Mouse (Mus musculus) embryonic facial prominence, embryonic 12.5 days (tissue): ENCODE results near the gene Arl6ip5. TPM values are rescaled to one million over a fixed set of nuclear protein-coding genes. Genes with fewer than 3 reads are reported as not detected.
"Not testable (repeated sequence)": the region's sequence is repeated elsewhere in the genome, so short reads cannot be mapped to it uniquely, and the experiment has no call there.

Experiments
- ATAC-seq: fragments of 200-750 bp; cut with Nextera tagmentation; 2 replicates; pipeline ENCODE4 v1.8.0; 2017; ENCODE audit not compliant: insufficient number of reproducible peaks, insufficient read depth, low FRiP score, low TSS enrichment
- H3K27ac ChIP-seq: fragments of 300-500 bp; sonication (generic); 2 replicates; pipeline ENCODE4 v1.5.1; 2016; ENCODE audit warnings: mild to moderate bottlenecking
- H3K27me3 ChIP-seq: fragments of 300-500 bp; sonication (generic); 2 replicates; pipeline ENCODE4 v1.6.1; 2016; ENCODE audit warnings: mild to moderate bottlenecking, moderate library complexity
- H3K36me3 ChIP-seq: fragments of 300-500 bp; sonication (generic); 2 replicates; pipeline ENCODE4 v1.6.1; 2016; ENCODE audit warnings: mild to moderate bottlenecking
- H3K4me1 ChIP-seq: fragments of 300-500 bp; sonication (generic); 2 replicates; pipeline ENCODE4 v1.6.1; 2016
- H3K4me2 ChIP-seq: fragments of 300-500 bp; sonication (generic); replicated peaks from 2 replicates; pipeline ENCODE4 v1.6.1; 2016; ENCODE audit warnings: mild to moderate bottlenecking, moderate library complexity
- H3K4me3 ChIP-seq: fragments of 300-500 bp; sonication (generic); 2 replicates; pipeline ENCODE4 v1.5.1; 2016; ENCODE audit warnings: mild to moderate bottlenecking
- H3K9ac ChIP-seq: fragments of 300-500 bp; sonication (generic); 2 replicates; pipeline ENCODE4 v1.6.1; 2016; ENCODE audit warnings: mild to moderate bottlenecking, moderate library complexity
- H3K9me3 ChIP-seq: fragments of 300-500 bp; sonication (generic); 2 replicates; pipeline ENCODE4 v1.6.1; 2016; ENCODE audit warnings: mild to moderate bottlenecking, moderate library complexity
- WGBS: fragments of 180-500 bp; shearing (Covaris S2); methylation state at CpG from one replicate; pipeline ENCODE4 v1.1.7; 2016; 5-methylcytosine and 5-hydroxymethylcytosine counted together
- polyA plus RNA-seq: library from polyadenylated mRNA; unstranded; fragments of >200 nt; fragmentation: Nextera tagmentation; extraction: Ambion mirVana; gene quantifications from 2 replicates; pipeline ENCODE4 v1.2.1, GENCODE M21; 2016

Gene Arl6ip5
- polyA plus RNA-seq, 1 experiment from 2014 or later: 57.2 TPM

- H3K36me3 ChIP-seq: no peaks in the 10 kb centered on the region
- WGBS: 90% methylated on average over 1 of the region's 1 CpGs
- H3K4me1 ChIP-seq: no peaks in the 10 kb centered on the region
- H3K27me3 ChIP-seq: no peaks in the 10 kb centered on the region
- H3K4me3 ChIP-seq: no peak overlapping the region
- H3K4me2 ChIP-seq: no peak overlapping the region
- ATAC-seq: no peak
- H3K9me3 ChIP-seq: no peaks in the 10 kb centered on the region
- H3K9ac ChIP-seq: no peak overlapping the region
- no peak overlapping the region for H3K27ac ChIP-seq
Observed at GRCm38 (mm10) chr6:97258489-97258888, 48.0 kb downstream of the Arl6ip5 start.

DNA sequence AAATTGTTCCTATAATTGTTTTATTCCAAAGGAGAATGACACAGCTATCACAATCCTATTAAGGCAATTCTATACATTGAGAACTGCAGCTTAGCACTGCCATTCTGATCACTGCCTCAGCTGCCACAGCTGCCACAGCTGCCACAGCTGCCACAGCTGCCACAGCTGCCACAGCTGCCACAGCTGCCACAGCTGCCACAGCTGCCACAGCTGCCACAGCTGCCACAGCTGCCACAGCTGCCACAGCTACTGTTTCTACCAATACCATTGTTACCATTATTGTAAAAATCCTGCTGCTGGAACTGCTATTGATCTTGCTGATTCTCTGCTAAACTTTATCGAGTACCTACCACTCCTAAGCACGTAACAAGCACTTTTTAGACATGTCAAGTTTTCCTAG, 49.4 kb downstream of the Arl6ip5 start:
- 85% methylated on average over 2 of the region's 2 CpGs for WGBS
- H3K36me3 ChIP-seq, H3K9ac ChIP-seq, H3K4me2 ChIP-seq, H3K9me3 ChIP-seq, H3K27ac ChIP-seq, H3K4me1 ChIP-seq, H3K27me3 ChIP-seq, H3K4me3 ChIP-seq, ATAC-seq: not testable (repeated sequence)

GRCm38 (mm10) chr6:97262229-97262628, 51.7 kb downstream of the Arl6ip5 start:
- H3K4me2 ChIP-seq: no peak overlapping the region
- H3K9me3 ChIP-seq: no peaks in the 10 kb centered on the region
- 74% methylated on average over 4 of the region's 4 CpGs for WGBS
- no peaks in the 10 kb centered on the region for H3K27me3 ChIP-seq
- no peak overlapping the region for H3K27ac ChIP-seq
- ATAC-seq: no peak
- no peak overlapping the region for H3K9ac ChIP-seq
- H3K36me3 ChIP-seq: no peaks in the 10 kb centered on the region
- no peak overlapping the region for H3K4me3 ChIP-seq
- H3K4me1 ChIP-seq: no peaks in the 10 kb centered on the region

DNA sequence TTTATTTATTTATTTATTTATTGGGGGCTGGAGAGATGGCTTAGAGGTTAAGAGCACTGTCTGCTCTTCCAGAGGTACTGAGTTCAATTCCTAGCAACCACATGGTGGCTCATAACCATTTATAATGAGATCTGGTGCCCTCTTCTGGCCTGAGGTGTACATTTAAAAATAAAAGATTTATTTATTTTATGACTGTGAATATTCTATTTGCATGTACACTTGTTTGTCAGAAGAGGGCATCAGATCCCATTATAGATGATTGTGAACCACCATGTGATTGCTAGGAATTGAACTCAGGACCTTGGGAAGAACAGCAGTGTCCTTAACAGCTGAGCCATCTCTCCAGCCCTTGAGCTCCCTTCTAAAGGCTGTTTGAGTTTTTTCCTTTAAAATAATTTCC, 53.3 kb downstream of the Arl6ip5 start:
- not testable (repeated sequence) for ATAC-seq, H3K27me3 ChIP-seq, H3K9ac ChIP-seq, H3K4me1 ChIP-seq, H3K27ac ChIP-seq, H3K4me3 ChIP-seq, H3K4me2 ChIP-seq, H3K36me3 ChIP-seq, H3K9me3 ChIP-seq

DNA sequence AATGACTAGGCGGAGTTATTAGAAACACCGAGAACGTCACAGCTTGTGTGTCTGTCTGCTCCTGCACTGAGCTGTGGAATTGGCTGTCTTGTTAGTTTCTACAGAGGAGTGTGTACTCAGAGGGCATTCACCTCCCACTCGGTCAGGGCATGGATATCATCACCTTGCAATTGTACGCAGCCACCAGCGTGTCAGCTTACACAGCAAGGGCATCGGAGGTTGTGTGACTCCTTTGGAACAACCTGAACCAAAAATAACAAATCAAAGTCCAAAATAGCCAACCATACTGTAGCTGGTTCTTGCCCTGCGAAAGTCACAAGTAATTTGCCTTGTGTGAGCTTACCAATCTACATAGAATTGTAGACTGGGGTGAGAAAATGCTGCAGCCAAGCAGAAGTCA, 54.8 kb downstream of the Arl6ip5 start:
- no peak overlapping the region for H3K9ac ChIP-seq
- no peaks in the 10 kb centered on the region for H3K9me3 ChIP-seq
- H3K4me3 ChIP-seq: no peak overlapping the region
- no peak overlapping the region for H3K4me2 ChIP-seq
- no peaks in the 10 kb centered on the region for H3K36me3 ChIP-seq
- 73% methylated on average over 8 of the region's 8 CpGs for WGBS
- no peaks in the 10 kb centered on the region for H3K27me3 ChIP-seq
- no peaks in the 10 kb centered on the region for H3K4me1 ChIP-seq
- no peak overlapping the region for H3K27ac ChIP-seq
- no peak for ATAC-seq

DNA sequence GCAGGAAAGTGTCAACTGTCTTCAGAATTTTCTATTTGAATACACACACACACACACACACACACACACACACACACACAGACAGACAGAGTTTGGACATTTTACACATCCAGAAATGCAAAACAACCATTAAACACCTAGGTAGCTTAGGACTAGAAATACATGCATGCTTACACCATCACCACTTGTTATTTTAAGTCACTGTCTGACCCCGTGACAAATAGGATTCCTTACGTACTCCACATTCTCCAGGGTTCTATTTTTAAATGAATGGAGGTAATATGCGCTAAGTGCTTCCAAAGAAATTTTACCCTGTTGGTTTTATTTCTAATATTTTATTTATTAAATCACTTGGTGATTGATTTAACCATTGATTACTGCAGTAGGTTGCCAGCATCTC, 55.2 kb downstream of the Arl6ip5 start:
- H3K9me3 ChIP-seq: no peaks in the 10 kb centered on the region
- no peaks in the 10 kb centered on the region for H3K27me3 ChIP-seq
- WGBS: 74% methylated on average over 3 of the region's 3 CpGs
- no peak overlapping the region for H3K9ac ChIP-seq
- ATAC-seq: no peak
- H3K36me3 ChIP-seq: no peaks in the 10 kb centered on the region
- H3K4me2 ChIP-seq: no peak overlapping the region
- no peak overlapping the region for H3K4me3 ChIP-seq
- H3K4me1 ChIP-seq: no peaks in the 10 kb centered on the region
- no peak overlapping the region for H3K27ac ChIP-seq

- Histone ChIP-seq H3K27me3 (no peaks in the 10 kb centered on the region), H3K27ac (no peak overlapping the region), H3K36me3 (no peaks in the 10 kb centered on the region), H3K4me2 (no peak overlapping the region), H3K9ac (no peak overlapping the region), H3K4me1 (no peaks in the 10 kb centered on the region), H3K4me3 (no peak overlapping the region), H3K9me3 (no peaks in the 10 kb centered on the region)
- no peak for ATAC-seq
- 65% methylated on average over 4 of the region's 4 CpGs for WGBS
Observed at GRCm38 (mm10) chr6:97266661-97267060, 56.2 kb downstream of the Arl6ip5 start.

GRCm38 (mm10) chr6:97267132-97267531, 56.6 kb downstream of the Arl6ip5 start:
- Histone ChIP-seq H3K27me3 (no peaks in the 10 kb centered on the region), H3K9ac (no peak overlapping the region), H3K4me3 (no peak overlapping the region), H3K36me3 (no peaks in the 10 kb centered on the region), H3K27ac (no peak overlapping the region), H3K9me3 (no peaks in the 10 kb centered on the region), H3K4me2 (no peak overlapping the region), H3K4me1 (no peaks in the 10 kb centered on the region)
- WGBS: 90% methylated on average over 2 of the region's 2 CpGs
- ATAC-seq: no peak

DNA sequence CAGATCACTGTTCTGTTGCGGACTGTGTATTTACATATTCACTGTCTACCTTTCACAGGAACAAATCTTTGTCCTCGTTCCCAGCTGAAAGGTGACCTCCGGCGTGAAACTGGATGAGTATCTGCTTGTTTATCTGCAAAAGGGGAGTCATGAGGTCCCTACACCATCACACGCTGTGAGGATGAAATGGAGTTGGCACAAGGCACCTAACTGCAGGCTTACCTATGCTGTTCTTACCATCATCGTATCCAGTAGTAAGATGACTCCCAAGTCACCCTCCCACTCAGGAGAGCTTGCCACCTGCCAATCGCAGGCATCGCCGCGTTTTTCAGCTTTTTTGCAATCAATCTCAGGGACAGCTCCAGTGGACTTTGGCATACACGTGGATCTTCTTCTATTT, 59.1 kb downstream of the Arl6ip5 start:
- H3K36me3 ChIP-seq: no peaks in the 10 kb centered on the region
- no peak overlapping the region for H3K4me3 ChIP-seq
- 77% methylated on average over 11 of the region's 11 CpGs for WGBS
- H3K9me3 ChIP-seq: no peaks in the 10 kb centered on the region
- H3K4me1 ChIP-seq: no peaks in the 10 kb centered on the region
- no peak for ATAC-seq
- H3K27me3 ChIP-seq: no peaks in the 10 kb centered on the region
- H3K4me2 ChIP-seq: no peak overlapping the region
- no peak overlapping the region for H3K9ac ChIP-seq
- no peak overlapping the region for H3K27ac ChIP-seq

DNA sequence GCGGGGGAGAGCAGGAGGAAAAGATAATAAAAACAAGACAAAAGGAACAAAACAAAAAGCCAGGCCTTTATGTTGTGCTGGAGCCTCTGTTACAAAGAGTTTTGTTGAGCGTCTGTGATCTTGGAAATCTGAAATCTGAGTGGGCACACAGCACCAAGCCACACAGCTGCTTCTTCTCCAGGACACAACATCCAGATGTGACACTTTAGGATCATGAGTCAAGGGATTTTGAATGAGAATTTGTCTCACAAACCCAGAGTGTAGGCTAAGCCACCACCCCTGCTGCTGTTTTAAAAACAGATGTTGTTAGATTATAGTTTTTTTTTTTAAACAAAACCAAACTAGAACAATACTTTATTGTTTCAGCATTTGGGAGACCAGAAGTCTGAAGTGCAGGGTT, 61.9 kb downstream of the Arl6ip5 start:
- 68% methylated on average over 2 of the region's 2 CpGs for WGBS
- H3K27me3 ChIP-seq: 0 out of 2 replicates have a peak, but pooled peaks cover 10% of the 10 kb centered on the region
- ATAC-seq: no peak
- no peak overlapping the region for H3K9ac ChIP-seq
- no peak overlapping the region for H3K4me3 ChIP-seq
- H3K9me3 ChIP-seq: no peaks in the 10 kb centered on the region
- H3K27ac ChIP-seq: no peak overlapping the region
- H3K4me2 ChIP-seq: no peak overlapping the region
- no peaks in the 10 kb centered on the region for H3K36me3 ChIP-seq
- peaks cover 7% of the 10 kb centered on the region; the same call in 1 of the 2 replicates for H3K4me1 ChIP-seq

- ATAC-seq: no peak
- no peak overlapping the region for H3K9ac ChIP-seq
- no peaks in the 10 kb centered on the region for H3K36me3 ChIP-seq
- WGBS: 79% methylated on average over 16 of the region's 16 CpGs
- H3K9me3 ChIP-seq: no peaks in the 10 kb centered on the region
- H3K27me3 ChIP-seq: 0 out of 2 replicates have a peak, but pooled peaks cover 10% of the 10 kb centered on the region
- no peak overlapping the region for H3K4me2 ChIP-seq
- H3K27ac ChIP-seq: no peak overlapping the region
- no peak overlapping the region for H3K4me3 ChIP-seq
- peaks cover 9% of the 10 kb centered on the region for H3K4me1 ChIP-seq
Observed at GRCm38 (mm10) chr6:97273058-97273710, 62.7 kb downstream of the Arl6ip5 start.

DNA sequence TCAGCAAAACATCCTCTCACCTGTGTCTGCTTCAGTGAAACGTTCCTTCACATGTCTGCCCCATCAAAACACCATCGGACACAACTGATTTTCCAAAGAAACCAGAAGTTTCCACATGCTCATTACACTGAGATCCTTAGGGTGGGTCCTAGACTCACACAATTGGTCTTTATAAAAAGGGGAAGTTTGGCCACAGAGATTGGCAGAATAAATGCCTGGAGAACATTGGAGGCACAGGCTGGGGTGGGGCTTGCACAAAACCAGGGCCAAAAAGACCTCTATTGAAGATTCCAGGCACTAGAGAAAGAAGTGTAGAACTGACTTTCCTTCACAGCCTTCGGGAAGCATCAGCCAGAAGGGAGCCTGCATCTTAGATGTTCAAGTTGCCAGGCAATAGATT, 63.3 kb downstream of the Arl6ip5 start:
- peaks cover 12% of the 10 kb centered on the region for H3K4me1 ChIP-seq
- WGBS: 80% methylated on average over 3 of the region's 3 CpGs
- H3K36me3 ChIP-seq: no peaks in the 10 kb centered on the region
- H3K27ac ChIP-seq: no peak overlapping the region
- H3K4me3 ChIP-seq: no peak overlapping the region
- no peak for ATAC-seq
- H3K27me3 ChIP-seq: 0 out of 2 replicates have a peak, but pooled peaks cover 10% of the 10 kb centered on the region
- no peaks in the 10 kb centered on the region for H3K9me3 ChIP-seq
- H3K4me2 ChIP-seq: no peak overlapping the region
- H3K9ac ChIP-seq: no peak overlapping the region

GRCm38 (mm10) chr6:97275760-97276159, 65.3 kb downstream of the Arl6ip5 start:
- WGBS: 59% methylated on average over 4 of the region's 4 CpGs
- H3K4me1 ChIP-seq: peaks cover 12% of the 10 kb centered on the region
- H3K27me3 ChIP-seq: peaks cover 15% of the 10 kb centered on the region; the same call in 1 of the 2 replicates
- no peak for ATAC-seq
- no peak overlapping the region for H3K9ac ChIP-seq
- no peaks in the 10 kb centered on the region for H3K36me3 ChIP-seq
- H3K27ac ChIP-seq: no peak overlapping the region
- no peak overlapping the region for H3K4me3 ChIP-seq
- no peaks in the 10 kb centered on the region for H3K9me3 ChIP-seq
- H3K4me2 ChIP-seq: no peak overlapping the region
